Mouse (Mus musculus) stomach, postnatal 0 days (tissue): ENCODE results near the gene Sumo1.

Experiments used
- CTCF ChIP-seq: IDR thresholded peaks from 2 replicates; pipeline ENCODE4 v1.5.1; 2016; ENCODE audit warnings: antibody characterized with exemption, low read depth, mild to moderate bottlenecking, moderate library complexity
- EP300 ChIP-seq: optimal IDR thresholded peaks from 2 replicates; pipeline ENCODE3; 2016; ENCODE audit warnings: antibody characterized with exemption

DNA sequence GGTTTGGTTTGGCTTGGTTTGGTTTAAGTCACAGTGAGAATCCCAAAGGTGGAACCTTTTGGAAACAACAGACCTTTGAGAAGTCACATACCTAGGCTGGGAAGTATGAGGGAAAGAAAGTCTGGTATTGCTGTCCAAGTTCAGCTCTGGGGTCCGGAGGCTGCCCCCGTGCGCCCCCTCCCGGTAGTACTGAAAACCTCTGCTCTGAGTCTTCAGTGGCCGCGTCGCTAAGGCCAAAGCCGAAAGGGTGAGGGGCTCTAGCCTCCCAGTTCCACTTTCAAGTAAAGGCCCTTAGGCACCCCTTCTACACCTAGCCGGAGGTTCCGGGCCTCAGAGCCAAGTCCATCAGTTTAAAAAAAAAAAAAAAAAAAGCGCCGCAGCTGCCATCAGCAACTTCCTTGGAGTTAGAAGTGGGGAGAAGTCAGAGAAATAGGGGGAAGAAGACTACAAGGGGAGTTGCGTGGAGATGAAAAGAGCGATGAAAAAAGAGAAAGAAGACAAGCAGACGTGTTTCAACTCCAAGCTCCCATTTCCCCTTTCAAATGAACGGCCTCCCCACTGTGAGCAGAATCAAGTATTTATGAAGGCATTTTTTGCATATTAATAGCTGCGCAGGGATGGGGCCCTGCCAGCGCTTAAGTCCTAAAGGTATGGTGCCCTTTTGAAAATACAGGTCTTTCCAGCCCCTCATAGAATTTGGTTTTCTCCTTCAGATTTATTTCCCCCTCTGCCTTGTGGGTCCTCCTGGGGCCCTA is 85.8 kb downstream of the Sumo1 start:
- TF ChIP-seq CTCF (peak; percentile 88), EP300 (no peak)
